Mouse (Mus musculus): ENCODE results near the gene Rftn2.

The Rftn2 gene

GRCm38 (mm10) chr1:55210202-55210965 is 16.2 kb downstream of the Rftn2 start:
- DNase-seq, result peak; percentile 33 to 47

DNA sequence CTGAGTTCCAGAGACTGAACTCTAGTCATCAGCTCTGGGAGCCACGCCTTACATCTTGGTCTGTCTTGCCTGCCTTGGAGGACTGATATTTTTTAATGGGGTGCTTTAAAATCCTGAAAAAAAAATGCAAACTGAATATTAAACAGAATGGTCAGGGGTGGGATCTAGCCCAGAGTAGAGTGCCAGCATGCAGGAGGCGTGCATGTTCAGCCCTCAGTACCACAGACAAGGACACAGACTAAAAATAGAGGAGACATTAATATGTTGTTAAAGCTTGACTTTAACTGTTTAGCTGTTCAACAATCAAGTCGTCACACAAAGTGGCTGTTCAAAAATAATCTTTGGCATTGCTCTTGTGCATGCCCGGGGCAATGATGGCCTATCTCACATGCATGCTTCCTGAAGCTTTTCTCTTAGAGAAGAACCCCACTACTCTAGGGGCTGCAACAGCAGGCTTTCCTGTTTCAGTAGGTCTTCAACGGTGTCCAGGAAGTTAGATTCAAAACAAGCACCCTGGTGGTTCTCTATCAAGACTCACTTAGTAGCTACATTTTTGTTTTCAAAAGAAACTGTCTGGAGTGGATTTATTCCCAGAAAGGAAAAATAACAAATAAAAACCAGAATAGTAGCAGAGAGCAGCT is 18.0 kb downstream of the Rftn2 start:
- no peak for DNase-seq

- DNase-seq, result no peak
These were observed 19.0 kb downstream of the Rftn2 start for GRCm38 (mm10) chr1:55207561-55207960.

DNA sequence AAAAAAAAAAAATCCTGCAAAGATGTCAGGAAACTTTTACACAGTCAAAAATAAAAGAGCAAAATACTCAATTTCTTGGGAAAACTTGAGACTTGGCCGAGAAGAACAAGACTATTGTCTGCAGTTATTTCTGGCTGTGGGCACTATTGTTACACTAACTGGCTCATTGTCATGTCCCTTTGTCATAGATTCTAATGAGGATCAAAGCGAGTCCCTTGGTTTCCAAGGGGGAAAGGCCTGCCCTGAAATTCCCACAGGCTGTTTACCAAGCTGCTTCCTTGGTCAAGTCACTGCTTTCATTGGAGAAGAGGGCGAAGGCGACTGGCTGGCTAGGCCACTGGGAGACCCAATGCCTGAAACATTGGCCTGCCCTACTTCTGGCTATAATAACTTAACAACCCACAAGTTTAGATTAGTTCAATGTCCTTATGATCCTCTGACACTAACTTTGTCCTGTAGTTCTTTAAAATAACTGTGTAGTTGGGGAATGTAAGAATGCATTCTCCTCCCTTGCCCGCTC is 20.7 kb downstream of the Rftn2 start:
- DNase-seq, result no peak

DNA sequence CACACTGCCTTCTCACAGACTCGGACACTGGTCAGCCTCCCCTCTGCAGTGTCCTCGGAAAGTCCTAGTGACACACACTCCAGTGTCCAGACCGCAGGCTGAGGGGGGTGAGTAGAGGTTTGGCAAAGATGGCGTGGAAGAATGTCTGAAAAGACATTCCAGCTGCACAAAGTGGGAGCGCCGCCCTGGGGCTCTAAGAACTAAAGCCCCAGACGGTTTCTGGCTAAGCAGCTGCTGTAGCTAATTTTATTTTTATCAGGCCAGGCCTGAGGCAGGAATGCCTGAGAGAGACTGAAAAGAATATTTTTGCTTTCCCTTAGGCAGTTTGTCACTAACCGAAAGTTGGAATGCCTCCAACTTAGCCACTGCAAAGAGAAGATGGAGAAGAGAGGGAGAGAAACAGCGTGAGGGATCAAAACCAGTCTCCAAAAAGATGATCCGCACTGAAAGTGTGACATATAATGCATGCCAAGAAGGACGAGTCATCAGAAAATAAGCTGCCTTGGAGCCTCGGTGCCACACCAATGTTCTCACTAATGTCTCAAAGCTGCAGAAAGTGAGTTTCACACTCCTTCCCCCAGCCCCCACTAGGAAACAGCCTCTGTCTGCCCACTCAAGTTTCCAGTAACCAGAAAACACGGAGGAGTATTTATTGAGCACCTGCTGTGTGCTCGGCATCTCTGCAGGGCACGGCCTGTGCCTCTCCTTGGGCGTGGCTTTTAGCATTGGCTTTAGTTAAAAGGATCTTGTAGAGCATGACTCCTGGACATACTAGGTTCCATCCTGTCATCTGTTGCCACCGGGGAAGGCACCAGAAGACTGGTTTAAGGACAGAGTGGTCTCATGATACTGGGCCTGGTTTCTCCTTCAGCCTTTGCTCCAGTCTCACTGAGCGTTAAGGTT is 24.5 kb downstream of the Rftn2 start:
- DNase-seq, result peak; percentile 15 to 32

- DNase-seq, result no peak
These were observed 27.9 kb downstream of the Rftn2 start for GRCm38 (mm10) chr1:55198719-55199118.

GRCm38 (mm10) chr1:55196327-55197003 is 30.1 kb downstream of the Rftn2 start:
- no peak for DNase-seq

GRCm38 (mm10) chr1:55195021-55195420 is 31.6 kb downstream of the Rftn2 start:
- DNase-seq, result no peak

DNA sequence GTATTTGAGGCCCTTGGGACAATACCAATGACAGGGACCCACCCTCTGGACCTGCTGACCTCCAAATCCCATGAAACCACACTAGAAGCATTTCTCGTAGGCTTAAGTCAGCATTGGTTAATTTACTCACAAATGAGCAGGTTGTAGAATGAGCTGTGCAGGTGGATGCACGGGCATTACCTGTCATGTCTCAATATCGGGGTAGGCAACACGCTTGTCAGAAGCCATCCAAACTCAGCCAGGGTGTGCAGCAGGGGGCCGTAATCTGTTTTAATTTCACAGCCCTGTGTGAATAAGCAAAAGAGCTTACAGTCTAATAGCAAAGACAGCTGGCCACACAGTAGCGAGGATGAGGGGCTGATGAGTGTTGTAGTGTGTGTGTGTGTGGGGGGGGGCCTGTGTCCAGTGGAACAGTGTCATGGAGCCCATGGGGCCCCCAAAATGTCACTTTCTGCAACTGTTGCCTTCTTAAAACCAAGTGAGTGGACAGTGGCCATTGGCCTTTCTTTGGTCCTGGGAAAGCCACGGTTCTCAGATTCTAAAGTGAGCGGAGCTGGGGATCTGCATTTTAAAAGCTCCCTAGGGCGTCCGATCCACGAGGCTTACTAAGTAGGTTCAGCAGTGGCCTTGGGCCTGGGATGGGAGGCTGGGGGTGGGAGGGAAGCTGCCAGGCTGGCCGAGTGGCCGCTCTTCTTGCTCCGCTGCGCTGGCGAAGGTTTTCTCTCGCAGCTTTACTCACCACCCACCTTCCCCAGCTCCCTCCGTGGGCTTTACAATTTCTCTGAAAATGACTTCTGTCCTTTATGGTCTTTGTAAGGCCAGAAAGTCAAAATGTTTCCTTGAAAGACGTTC is 32.3 kb downstream of the Rftn2 start:
- DNase-seq, result no peak

DNA sequence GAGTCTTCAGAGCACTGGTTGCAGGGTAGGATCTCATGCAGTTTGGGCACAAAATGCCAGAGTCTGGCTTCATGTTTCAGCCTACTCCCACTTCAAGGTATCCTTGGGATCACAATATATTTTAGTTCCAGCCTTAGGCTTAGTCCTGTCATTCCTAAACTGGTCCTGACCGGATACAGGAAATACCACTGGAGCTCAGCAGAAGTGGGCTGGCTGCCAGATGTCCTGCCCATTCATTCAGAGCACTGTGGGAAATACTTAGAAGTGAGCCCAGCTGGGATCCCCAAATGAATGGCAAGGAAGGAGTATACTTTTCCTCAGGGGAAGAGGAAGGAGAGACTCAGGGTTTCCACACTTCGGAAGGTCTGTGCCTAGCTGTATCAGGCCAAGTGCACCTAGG is 33.3 kb downstream of the Rftn2 start:
- peak; percentile 88 to 89 for DNase-seq

- DNase-seq, result peak in 1 of 2 experiments; percentile 51
These were observed 33.8 kb downstream of the Rftn2 start for GRCm38 (mm10) chr1:55192824-55193223.

DNA sequence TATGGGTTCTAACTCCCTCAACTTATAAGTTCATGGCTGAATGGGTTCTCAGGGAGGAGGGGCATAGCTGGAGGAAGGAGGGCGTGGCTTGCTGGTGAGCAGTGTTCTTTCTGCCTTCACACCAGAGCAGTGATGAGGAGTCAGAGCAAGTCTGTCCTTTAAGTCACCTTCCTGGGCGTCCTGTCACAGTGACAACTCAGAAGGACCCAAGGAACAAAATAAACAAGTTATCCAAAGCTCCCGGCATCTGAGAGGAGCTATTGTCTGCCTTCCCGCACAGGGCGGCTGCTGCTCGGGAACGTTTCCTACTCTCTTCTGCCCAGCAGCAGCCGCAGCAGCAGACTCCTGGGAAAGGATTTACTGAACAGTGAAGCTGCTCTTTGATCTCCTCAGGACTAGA is 34.6 kb downstream of the Rftn2 start:
- peak; percentile 14 to 23 for DNase-seq

DNA sequence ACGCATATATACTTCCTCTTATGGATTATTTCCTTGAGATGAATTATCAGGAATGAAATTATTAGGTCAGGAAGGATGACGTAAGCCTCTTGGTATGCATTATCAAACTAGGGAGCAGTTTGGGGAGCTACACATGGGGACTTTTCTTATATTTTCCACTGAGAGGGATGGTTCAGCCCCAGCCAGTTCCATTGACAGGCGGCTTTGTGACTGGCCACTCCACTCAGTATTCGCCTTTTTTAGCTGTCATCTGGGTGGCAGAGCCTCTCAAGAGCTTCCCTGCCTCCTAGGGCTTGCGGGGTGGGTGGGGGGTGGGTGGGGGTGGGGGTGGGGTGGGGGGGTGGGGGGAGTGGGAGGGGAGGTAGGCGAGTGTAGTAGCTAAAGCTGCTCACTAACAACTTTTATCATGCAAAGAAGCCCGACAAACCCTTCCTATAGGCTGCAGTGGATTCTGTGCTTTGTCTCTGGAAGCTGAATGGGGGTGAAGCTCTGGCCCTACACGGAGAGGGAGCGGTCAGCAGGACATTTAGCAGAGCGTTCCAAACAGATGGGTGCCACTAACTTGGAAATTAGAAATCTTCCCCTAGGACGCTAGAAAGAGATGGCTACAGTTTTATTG is 39.9 kb downstream of the Rftn2 start:
- DNase-seq, result no peak

- peak in 1 of 2 experiments; percentile 31 for DNase-seq
These were observed 40.9 kb downstream of the Rftn2 start for GRCm38 (mm10) chr1:55185718-55186117.

DNA sequence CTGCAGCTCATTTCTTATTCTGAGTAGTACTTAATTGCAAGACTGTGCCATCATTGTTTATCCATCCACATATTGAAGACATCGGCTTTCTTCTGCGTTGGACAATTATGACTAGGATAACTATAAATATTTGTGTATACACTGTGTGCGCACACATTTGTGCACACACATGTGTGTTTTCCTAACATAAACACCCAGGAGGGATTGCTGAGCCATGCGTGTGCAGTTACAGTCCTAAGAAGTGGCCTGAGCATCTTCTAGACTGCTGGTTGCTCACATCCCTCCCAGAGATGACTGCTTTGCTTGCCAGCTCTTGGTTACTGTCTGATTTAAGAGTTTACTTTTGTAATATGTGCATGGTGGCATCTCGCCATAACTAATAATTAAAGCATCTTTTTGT is 44.2 kb downstream of the Rftn2 start:
- DNase-seq, result no peak

GRCm38 (mm10) chr1:55179917-55180566 is 46.5 kb downstream of the Rftn2 start:
- DNase-seq, result no peak

DNA sequence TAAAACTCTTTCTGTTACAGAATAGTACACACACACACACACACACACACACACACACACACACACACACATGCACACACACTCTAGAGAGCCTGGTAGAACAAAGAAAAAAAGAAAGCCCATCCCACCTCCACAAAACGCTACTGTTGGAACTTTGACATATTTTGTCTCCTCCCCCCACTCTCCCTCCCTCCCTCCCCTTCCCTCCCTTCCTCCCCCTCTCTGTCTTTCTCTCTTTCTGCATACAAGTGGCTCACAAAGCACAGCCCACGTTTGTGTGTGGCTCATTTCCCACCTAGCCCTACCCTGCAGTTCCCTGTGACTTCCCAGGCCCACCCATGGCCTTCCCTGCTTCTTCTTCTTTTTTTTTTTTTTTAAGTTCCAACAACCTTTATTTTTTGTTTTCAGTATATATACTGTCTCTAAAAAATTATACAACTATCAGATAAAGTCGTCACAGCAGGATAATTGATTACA is 52.0 kb downstream of the Rftn2 start:
- no peak for DNase-seq

DNA sequence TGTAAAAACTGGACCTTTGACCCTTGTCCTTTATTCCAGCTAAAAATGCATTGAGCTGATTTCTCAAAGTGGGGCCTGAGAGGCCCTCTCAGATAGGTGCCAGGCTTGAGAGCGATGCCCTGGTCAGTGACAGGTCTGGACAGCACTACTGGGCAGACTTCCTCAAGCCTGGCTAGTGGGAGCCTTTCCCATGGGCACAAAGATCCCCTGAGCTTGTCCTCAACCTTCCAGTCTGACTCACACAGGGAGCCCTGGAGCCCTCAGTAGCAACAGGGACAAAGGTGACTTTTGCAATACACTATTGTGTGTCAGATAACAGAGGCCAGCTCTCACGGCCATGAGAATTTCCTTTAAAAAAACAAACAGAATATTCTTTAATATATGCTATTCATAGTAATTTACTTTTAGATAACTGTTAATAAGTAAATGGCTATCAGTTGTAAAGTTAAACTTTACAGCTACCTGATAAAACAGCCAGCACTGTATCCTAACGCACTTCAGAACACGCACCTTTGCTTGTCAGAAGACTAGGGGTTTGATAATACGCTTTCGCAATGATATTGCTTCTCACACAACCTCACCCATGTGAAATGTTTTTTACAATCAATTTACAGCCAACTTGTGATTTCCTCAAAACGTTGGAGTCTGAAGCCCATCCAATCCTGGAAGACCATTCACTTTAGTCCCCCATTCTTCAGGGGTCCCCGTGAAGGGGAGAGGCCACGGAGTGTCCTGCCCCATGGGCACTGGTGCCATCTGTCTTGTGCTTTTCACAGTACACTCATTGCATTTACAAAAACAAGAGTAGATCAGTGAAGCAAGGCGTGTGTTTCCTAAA is 52.6 kb downstream of the Rftn2 start:
- DNase-seq, result peak in 1 of 2 experiments; percentile 13

All from kidney, postnatal 36 days (tissue).